ENCODE assay signal across 8 mouse cellular contexts in the genomic region with DNA sequence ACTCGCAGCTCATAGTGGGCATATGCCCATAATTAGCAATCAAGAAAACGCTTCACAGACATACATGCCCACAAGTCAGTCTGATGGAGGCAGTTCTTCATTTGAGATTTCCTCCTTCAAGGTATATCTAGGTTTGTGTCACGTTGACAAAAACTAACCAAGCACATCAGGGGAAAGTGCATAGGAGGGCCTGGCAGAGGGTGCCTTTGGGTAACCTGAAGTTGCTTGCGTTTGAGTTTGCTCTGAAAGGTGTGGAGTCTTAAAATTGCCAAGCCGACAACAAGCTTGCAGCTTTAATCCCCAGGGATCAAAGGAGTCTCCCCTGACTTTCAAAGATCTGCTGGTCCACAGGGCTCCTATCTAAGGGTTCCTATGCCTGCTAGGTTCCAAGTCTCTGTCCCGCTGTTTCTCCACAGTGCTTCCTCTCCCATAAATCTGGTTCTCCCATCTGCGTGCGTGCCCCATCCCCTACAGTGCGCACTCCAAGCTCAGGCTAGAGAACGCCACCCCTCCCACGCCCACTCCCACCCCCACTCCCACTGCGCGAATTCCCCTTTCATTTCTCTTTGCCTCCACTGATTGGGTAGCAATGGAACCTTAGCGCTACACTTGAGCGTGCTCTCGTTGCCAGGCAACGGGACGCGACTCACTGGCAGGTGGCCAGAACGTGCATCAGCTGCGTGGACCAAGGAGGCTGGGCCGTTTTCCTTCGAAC. TPM values are rescaled to one million over a fixed set of nuclear protein-coding genes. Genes with fewer than 3 reads are reported as not detected.
DNase-seq lines count a peak whose midpoint lies in the region; ATAC-seq and TF ChIP-seq lines count a peak whose summit lies in the region.

A gene (plus strand): TSS at position 683 of the 715 bp plus-strand sequence.

- H3K9me3 ChIP-seq in limb, embryonic 12.5 days, result no peaks in the 10 kb centered on the region
- no peaks in the 10 kb centered on the region for H3K9me3 ChIP-seq in midbrain, embryonic 14.5 days (ENCODE audit: control insufficient read depth, low read length)

- peak; percentile 81 to 84 for DNase-seq in left cerebral cortex, adult 18-20 months (ENCODE audit: low spot score in 2 of 2)
- DNase-seq in left cerebral cortex, adult 11 months (ENCODE audit: low spot score), result no peak
- DNase-seq in embryo, embryonic 11.5 days (ENCODE audit: low read depth, low spot score), result peak; percentile 60
- peak; percentile 35 to 51 for DNase-seq in heart, adult 2 months
- DNase-seq in kidney, adult 8-10 months, result peak; percentile 24 to 43
- peak; percentile 93 for DNase-seq in midbrain, embryonic 14.5 days
- peak; percentile 23 for DNase-seq in splenic B cell, adult 2 months (ENCODE audit: low read depth, low spot score)

- no peaks in the 10 kb centered on the region for H3K36me3 ChIP-seq in heart, adult 2 months (ENCODE audit: control insufficient read depth, insufficient read depth, low read length)
- no peaks in the 10 kb centered on the region for H3K36me3 ChIP-seq in limb, embryonic 12.5 days
- no peaks in the 10 kb centered on the region for H3K36me3 ChIP-seq in midbrain, embryonic 14.5 days (ENCODE audit: control insufficient read depth, insufficient read depth, low read length)
- H3K36me3 ChIP-seq in splenic B cell, adult 2 months (ENCODE audit: control insufficient read depth, insufficient read depth, low read length, poor library complexity, severe bottlenecking), result no peaks in the 10 kb centered on the region

- peak; percentile 88 for ATAC-seq in limb, embryonic 12.5 days (ENCODE audit: insufficient number of reproducible peaks, insufficient read depth, low FRiP score, low TSS enrichment, low read depth)
- peak; percentile 90 for ATAC-seq in midbrain, embryonic 14.5 days (ENCODE audit: low FRiP score, low TSS enrichment)

- no peak for TF ChIP-seq POLR2A in heart, adult 2 months (IDR thresholded peaks at IDR 0.05; ENCODE audit: insufficient read depth, low read depth, low read length)

- H3K79me2 ChIP-seq in heart, adult 2 months (replicated peaks; ENCODE audit: control insufficient read depth, insufficient read depth, low read length), result no peaks in the 10 kb centered on the region

- no peaks in the 10 kb centered on the region for H3K4me1 ChIP-seq in heart, adult 2 months (ENCODE audit: control insufficient read depth, insufficient read depth, low read length)
- no peaks in the 10 kb centered on the region for H3K4me1 ChIP-seq in limb, embryonic 12.5 days (replicated peaks)
- H3K4me1 ChIP-seq in midbrain, embryonic 14.5 days (ENCODE audit: control insufficient read depth, insufficient read depth, low read length), result no peaks in the 10 kb centered on the region

- no peak for TF ChIP-seq CTCF in heart, adult 2 months (IDR thresholded peaks at IDR 0.05)

- no peaks in the 10 kb centered on the region; the same call in 1 of the 2 replicates for H3K27me3 ChIP-seq in heart, adult 2 months (ENCODE audit: control insufficient read depth, insufficient read depth, low read length)
- peaks cover 3% of the 10 kb centered on the region; the same call in 1 of the 2 replicates for H3K27me3 ChIP-seq in limb, embryonic 12.5 days
- H3K27me3 ChIP-seq in midbrain, embryonic 14.5 days (ENCODE audit: control insufficient read depth, insufficient read depth, low read length), result no peaks in the 10 kb centered on the region
- H3K27me3 ChIP-seq in splenic B cell, adult 2 months (ENCODE audit: control insufficient read depth, insufficient read depth, low read length, poor library complexity, severe bottlenecking), result no peaks in the 10 kb centered on the region

- intact Hi-C loops in heart, adult 2 months (cut with DNase I), result no loop called here

- H3K27ac ChIP-seq in heart, adult 2 months, result no peak within 1 kb of the TSS
- no peak within 1 kb of the TSS for H3K27ac ChIP-seq in limb, embryonic 12.5 days
- H3K27ac ChIP-seq in midbrain, embryonic 14.5 days (replicated peaks; ENCODE audit: low read depth, low read length), result no peak within 1 kb of the TSS

- WGBS in heart, adult 2 months, result 13% methylated on average over 23 of the region's 23 CpGs
- WGBS in limb, embryonic 12.5 days, result 13% methylated on average over 23 of the region's 23 CpGs
- WGBS in midbrain, embryonic 14.5 days, result 11% methylated on average over 23 of the region's 23 CpGs

- TF ChIP-seq EP300 in heart, adult 2 months (IDR thresholded peaks at IDR 0.05; ENCODE audit: insufficient read depth, low read depth, low read length), result no peak

- peak within 1 kb of the TSS; percentile 70 for H3K4me2 ChIP-seq in limb, embryonic 12.5 days
- peak within 1 kb of the TSS; percentile 73 for H3K4me2 ChIP-seq in midbrain, embryonic 14.5 days (ENCODE audit: low read length)

- H3K4me3 ChIP-seq in heart, adult 2 months, result no peak within 1 kb of the TSS
- H3K4me3 ChIP-seq in limb, embryonic 12.5 days (replicated peaks), result peak within 1 kb of the TSS; percentile 43
- H3K4me3 ChIP-seq in midbrain, embryonic 14.5 days (replicated peaks; ENCODE audit: low read depth, low read length), result peak within 1 kb of the TSS; percentile 37

- no peak within 1 kb of the TSS for H3K9ac ChIP-seq in heart, adult 2 months (ENCODE audit: low read depth, low read length)
- peak within 1 kb of the TSS; percentile 40; the same call in 1 of the 2 replicates for H3K9ac ChIP-seq in limb, embryonic 12.5 days (replicated peaks)
- H3K9ac ChIP-seq in midbrain, embryonic 14.5 days (replicated peaks; ENCODE audit: low read length), result peak within 1 kb of the TSS; percentile 46; the same call in 1 of the 2 replicates

RNA-seq across cellular contexts. Expression of the gene that starts here (rescaled TPM):
- total RNA-seq in left cerebral cortex, adult 18-20 months (2021), result not detected
- total RNA-seq in heart, adult 2 months (2021), result not detected
- not detected in 2 replicates for polyA plus RNA-seq in heart, adult 2 months (2012; rRNA removed)
- not detected in 2 replicates for polyA plus RNA-seq in limb, embryonic 12.5 days (2016; fragmentation: Nextera tagmentation; extraction: Ambion mirVana)
- polyA plus RNA-seq in midbrain, embryonic 14.5 days (2014; fragmentation: Nextera tagmentation; extraction: Ambion mirVana), result not detected in 2 replicates

Comparison
In these comparisons a context has a peak if more than half of its experiments do, and no peak if none do; other contexts are left out.
1. Peak in DNase-seq in left cerebral cortex, adult 18-20 months; RNA of the gene not detected or under 1 TPM.
2. Peak in DNase-seq in heart, adult 2 months; RNA of the gene not detected or under 1 TPM.
3. Peak in ATAC-seq, H3K4me3 ChIP-seq, H3K9ac ChIP-seq and H3K4me2 ChIP-seq in limb, embryonic 12.5 days; RNA of the gene not detected or under 1 TPM.
4. Peak in DNase-seq, ATAC-seq, H3K4me3 ChIP-seq, H3K9ac ChIP-seq and H3K4me2 ChIP-seq in midbrain, embryonic 14.5 days; RNA of the gene not detected or under 1 TPM.